Mouse (Mus musculus) neural tube, embryonic 11.5 days (tissue): ENCODE data around the gene Sebox. TPM values are rescaled to one million over a fixed set of nuclear protein-coding genes. Genes with fewer than 3 reads are reported as not detected.
A peak's percentile ranks its signal among the peaks of the same experiment; 100 is the strongest.

Experiments used
- ATAC-seq: fragments of 200-750 bp; cut with Nextera tagmentation; 2 replicates; pipeline ENCODE4 v1.8.0; 2017; ENCODE audit warnings: moderate number of reproducible peaks, mild to moderate bottlenecking, moderate TSS enrichment, moderate library complexity; ENCODE audit not compliant: insufficient read depth, low FRiP score, low TSS enrichment
- DNase-seq: peaks from one replicate; pipeline ENCODE4 v3.0.0-alpha.2; 2015; ENCODE audit warnings: low spot score
- H3K27ac ChIP-seq: fragments of 300-500 bp; sonication (generic); 2 replicates; pipeline ENCODE4 v1.5.1; 2014; ENCODE audit warnings: low read depth, mild to moderate bottlenecking, low read length
- H3K27me3 ChIP-seq: fragments of 300-500 bp; sonication (generic); 2 replicates; pipeline ENCODE4 v1.6.1; 2014; ENCODE audit warnings: mild to moderate bottlenecking, low read length, mixed read lengths; ENCODE audit not compliant: control insufficient read depth, insufficient read depth
- H3K36me3 ChIP-seq: fragments of 300-500 bp; sonication (generic); 2 replicates; pipeline ENCODE4 v1.6.1; 2014; ENCODE audit warnings: mild to moderate bottlenecking, low read length, moderate library complexity, mixed read lengths; ENCODE audit not compliant: control insufficient read depth, insufficient read depth
- H3K4me1 ChIP-seq: fragments of 300-500 bp; sonication (generic); 2 replicates; pipeline ENCODE4 v1.6.1; 2014; ENCODE audit warnings: low read length, mixed read lengths; ENCODE audit not compliant: control insufficient read depth, insufficient read depth
- H3K4me2 ChIP-seq: fragments of 300-500 bp; sonication (generic); 2 replicates; pipeline ENCODE4 v1.6.1; 2014; ENCODE audit warnings: low read depth, mild to moderate bottlenecking, moderate library complexity
- H3K4me3 ChIP-seq: fragments of 300-500 bp; sonication (generic); 2 replicates; pipeline ENCODE4 v1.5.1; 2014; ENCODE audit warnings: low read depth, low read length
- H3K9ac ChIP-seq: fragments of 300-500 bp; sonication (generic); 2 replicates; pipeline ENCODE4 v1.6.1; 2014; ENCODE audit warnings: mild to moderate bottlenecking, low read length
- H3K9me3 ChIP-seq: fragments of 300-500 bp; sonication (generic); 2 replicates; pipeline ENCODE4 v1.6.1; 2016; ENCODE audit warnings: low read length; ENCODE audit not compliant: control insufficient read depth
- WGBS: fragments of 180-500 bp; shearing (Covaris S2); extraction: QIAGEN DNeasy Blood & Tissue Kit; methylation state at CpG from one replicate; pipeline ENCODE4 v1.1.7; 2014; 5-methylcytosine and 5-hydroxymethylcytosine counted together
- polyA plus RNA-seq: library from polyadenylated mRNA; unstranded; fragments of >200 nt; fragmentation: Nextera tagmentation; extraction: Ambion mirVana; gene quantifications from 2 replicates; pipeline ENCODE4 v1.2.1, GENCODE M21; 2014

Gene Sebox
- polyA plus RNA-seq, 1 experiment from 2014 or later = not detected

- ATAC-seq = no peak
Observed at GRCm38 (mm10) chr11:78488168-78488567, 15.1 kb upstream of the Sebox start.

GRCm38 (mm10) chr11:78490781-78491241, 12.4 kb upstream of the Sebox start:
- no peaks in the 10 kb centered on the region for H3K4me1 ChIP-seq
- DNase-seq = peak; percentile 76
- H3K4me2 ChIP-seq = peak overlapping the region; percentile 42
- peak; percentile 38; the same call in 1 of the 2 replicates for ATAC-seq
- no peak overlapping the region for H3K27ac ChIP-seq
- H3K9ac ChIP-seq = peak overlapping the region; percentile 6
- 9% methylated on average over 47 of the region's 48 CpGs for WGBS
- no peaks in the 10 kb centered on the region for H3K9me3 ChIP-seq
- H3K4me3 ChIP-seq = peak overlapping the region; percentile 24
- H3K36me3 ChIP-seq = no peaks in the 10 kb centered on the region
- peaks cover 59% of the 10 kb centered on the region for H3K27me3 ChIP-seq

More at GRCm38 (mm10) chr11:78488168-78488567, 15.1 kb upstream of the Sebox start:
- H3K4me3 ChIP-seq = no peak overlapping the region
- H3K27me3 ChIP-seq = peaks cover 47% of the 10 kb centered on the region
- H3K36me3 ChIP-seq = no peaks in the 10 kb centered on the region
- no peak overlapping the region for H3K9ac ChIP-seq
- no peak overlapping the region for H3K27ac ChIP-seq
- H3K9me3 ChIP-seq = no peaks in the 10 kb centered on the region
- no peaks in the 10 kb centered on the region for H3K4me1 ChIP-seq
- 5% methylated on average over 8 of the region's 8 CpGs for WGBS
- H3K4me2 ChIP-seq = no peak overlapping the region
- DNase-seq = peak; percentile 82

DNA sequence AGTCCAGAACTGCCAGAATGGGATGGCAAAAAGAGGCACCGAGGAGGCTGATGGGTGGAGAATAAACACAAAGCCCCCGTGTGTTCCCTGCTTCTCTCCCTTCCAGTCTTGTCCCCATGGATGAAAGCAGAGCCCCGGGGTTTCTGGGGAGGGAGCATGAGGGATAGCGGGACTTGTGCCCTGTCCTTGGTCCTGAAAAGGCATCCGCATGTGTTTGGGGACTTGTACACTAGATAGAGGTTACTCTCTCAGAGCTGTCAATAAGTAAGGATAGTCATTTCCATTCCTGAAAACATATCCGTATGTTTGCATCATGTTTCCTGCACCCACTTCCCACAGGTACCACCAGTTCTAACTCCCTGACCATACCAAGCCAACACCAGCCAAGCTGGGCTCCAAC, 7.3 kb upstream of the Sebox start:
- Histone ChIP-seq H3K27me3 (peaks cover 28% of the 10 kb centered on the region), H3K4me1 (peaks cover 9% of the 10 kb centered on the region; the same call in 1 of the 2 replicates)

DNA sequence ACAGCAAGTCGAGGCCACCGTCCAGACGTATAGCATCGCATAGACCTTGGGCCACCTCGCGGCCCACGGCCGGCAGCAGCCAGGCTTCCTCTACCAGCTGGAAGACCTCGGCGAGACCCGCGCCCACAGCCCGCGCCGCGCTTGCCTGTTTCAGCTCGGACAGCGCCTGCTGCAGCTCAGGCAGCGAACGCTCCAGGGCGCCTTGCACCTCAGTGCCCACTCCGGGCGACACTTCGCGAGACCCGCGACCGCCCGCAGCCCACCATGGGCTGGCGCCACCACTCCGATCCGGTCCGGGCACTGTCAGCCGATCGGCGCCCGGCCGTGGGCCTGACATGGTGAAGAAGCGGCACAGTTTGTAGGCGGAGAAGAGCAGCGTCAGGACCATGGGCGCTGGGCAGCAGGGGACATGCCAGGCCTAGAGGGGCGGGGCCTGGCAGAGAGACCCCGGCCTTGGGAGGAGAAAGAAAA, 6.1 kb upstream of the Sebox start:
- ATAC-seq = peak; percentile 77
- H3K27ac ChIP-seq = peak overlapping the region; percentile 51

More for the DNA sequence above, 7.3 kb upstream of the Sebox start:
- H3K27ac ChIP-seq = no peak overlapping the region
- H3K36me3 ChIP-seq = no peaks in the 10 kb centered on the region
- no peaks in the 10 kb centered on the region for H3K9me3 ChIP-seq
- no peak overlapping the region; the same call in 1 of the 2 replicates for H3K4me3 ChIP-seq
- ATAC-seq (no peak), DNase-seq (peak; percentile 55)
- peak overlapping the region; percentile 97 for H3K4me2 ChIP-seq
- WGBS = 7% methylated on average over 6 of the region's 6 CpGs
- no peak overlapping the region for H3K9ac ChIP-seq

DNA sequence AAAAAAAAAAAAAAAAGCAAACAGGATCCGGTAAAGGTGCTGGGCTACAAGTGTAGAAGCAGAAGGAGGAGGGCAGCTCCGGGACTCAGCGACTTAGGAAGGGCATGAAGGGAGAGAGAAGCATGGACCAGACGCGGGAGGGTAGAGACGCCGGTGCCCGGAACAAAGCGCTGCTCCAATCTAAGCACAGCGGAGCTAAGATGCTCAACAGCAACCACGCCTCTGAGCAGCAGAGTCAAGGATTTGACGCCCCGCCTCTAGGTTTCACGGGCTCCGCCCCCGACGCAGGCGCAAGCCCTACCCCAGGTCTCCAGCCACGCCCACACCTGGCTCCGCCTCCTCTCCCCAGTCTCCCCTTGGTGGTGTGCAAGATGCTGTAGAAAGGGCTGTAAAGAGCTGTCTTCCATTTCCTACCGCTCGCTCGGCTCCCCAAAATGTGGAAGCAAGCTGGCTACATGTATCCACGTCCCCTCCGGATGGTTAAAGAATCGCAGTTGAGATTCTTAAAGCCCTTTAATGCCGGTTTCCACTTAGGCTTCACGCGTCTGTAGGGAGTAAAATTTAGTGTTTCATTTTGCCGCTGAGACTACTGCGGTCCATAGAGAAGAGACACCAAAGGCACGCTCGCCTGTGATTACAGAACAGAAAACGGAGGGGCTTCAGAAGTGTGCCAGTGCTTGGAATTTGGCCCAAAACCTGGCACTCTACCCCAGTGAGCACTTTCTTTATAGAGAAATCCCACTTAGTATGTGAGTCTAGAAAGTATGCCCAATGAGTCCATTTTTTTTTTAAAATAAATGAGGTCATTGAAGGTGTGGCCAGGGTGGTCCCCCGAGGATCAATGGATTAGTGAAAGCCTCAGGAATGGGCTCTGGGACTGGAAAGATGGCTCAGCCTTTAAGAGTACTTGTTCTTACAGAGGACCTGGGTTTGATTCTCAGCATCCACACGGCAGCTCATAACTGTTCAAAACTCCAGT, 5.4 kb upstream of the Sebox start, which contains the start of gene Sarm1:
Gene Sarm1, minus strand, starts transcription at position 211 of the 979 bp plus-strand sequence.
- DNase-seq = peak; percentile 98

More for the DNA sequence above, 6.1 kb upstream of the Sebox start:
- peaks cover 9% of the 10 kb centered on the region; the same call in 1 of the 2 replicates for H3K4me1 ChIP-seq
- H3K9ac ChIP-seq = peak overlapping the region; percentile 69
- no peaks in the 10 kb centered on the region for H3K9me3 ChIP-seq
- H3K4me3 ChIP-seq = peak overlapping the region; percentile 76
- DNase-seq = peak; percentile 56
- no peaks in the 10 kb centered on the region for H3K36me3 ChIP-seq
- peaks cover 19% of the 10 kb centered on the region for H3K27me3 ChIP-seq
- under 1% methylated on average over 44 of the region's 44 CpGs for WGBS
- peak overlapping the region; percentile 97 for H3K4me2 ChIP-seq

DNA sequence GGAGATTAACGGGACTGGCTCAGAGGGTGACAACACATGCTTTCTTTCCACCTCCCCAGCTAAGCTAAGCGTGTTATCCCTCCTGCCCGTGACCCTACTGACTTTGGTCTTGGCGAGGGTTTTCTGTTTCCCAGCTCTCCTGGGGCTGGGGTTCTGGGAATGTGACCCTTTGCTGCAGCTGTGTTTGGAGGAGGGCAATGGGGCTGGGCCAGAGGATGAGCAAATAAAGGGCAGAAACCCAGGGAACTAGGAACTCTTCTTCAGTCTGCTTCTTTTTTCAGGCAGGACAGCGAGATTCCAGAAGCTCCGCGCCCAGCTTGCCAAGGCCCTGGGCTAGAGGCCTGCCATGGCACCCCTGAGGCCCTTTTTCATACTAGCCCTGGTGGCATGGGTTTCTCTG, 4.2 kb upstream of the Sebox start, which contains the start of gene Vtn:
Gene Vtn, plus strand, starts transcription at position 88 of the 400 bp plus-strand sequence.
- H3K4me3 ChIP-seq = peak within 1 kb of the TSS; percentile 76
- ATAC-seq = no peak
- H3K27me3 ChIP-seq = peaks cover 19% of the 10 kb centered on the region
- peak within 1 kb of the TSS; percentile 97 for H3K4me2 ChIP-seq
- H3K9me3 ChIP-seq = no peaks in the 10 kb centered on the region
- H3K27ac ChIP-seq = peak within 1 kb of the TSS; percentile 51
- no peaks in the 10 kb centered on the region for H3K36me3 ChIP-seq
- DNase-seq = no peak
- peaks cover 9% of the 10 kb centered on the region; the same call in 1 of the 2 replicates for H3K4me1 ChIP-seq
- peak within 1 kb of the TSS; percentile 69 for H3K9ac ChIP-seq
- 54% methylated on average over 7 of the region's 7 CpGs for whole genome bisulfite sequencing

More for the DNA sequence above, 5.4 kb upstream of the Sebox start, which contains the start of gene Sarm1:
- 3% methylated on average over 35 of the region's 36 CpGs for WGBS
- peak within 1 kb of the TSS; percentile 69 for H3K9ac ChIP-seq
- H3K9me3 ChIP-seq = no peaks in the 10 kb centered on the region
- H3K4me2 ChIP-seq = peak within 1 kb of the TSS; percentile 97
- H3K4me1 ChIP-seq = peaks cover 9% of the 10 kb centered on the region; the same call in 1 of the 2 replicates
- H3K4me3 ChIP-seq = peak within 1 kb of the TSS; percentile 76
- ATAC-seq = peak; percentile 96
- peak within 1 kb of the TSS; percentile 51 for H3K27ac ChIP-seq
- peaks cover 19% of the 10 kb centered on the region for H3K27me3 ChIP-seq
- H3K36me3 ChIP-seq = no peaks in the 10 kb centered on the region

GRCm38 (mm10) chr11:78499543-78499942, 3.7 kb upstream of the Sebox start:
- peaks cover 9% of the 10 kb centered on the region; the same call in 1 of the 2 replicates for H3K4me1 ChIP-seq

DNA sequence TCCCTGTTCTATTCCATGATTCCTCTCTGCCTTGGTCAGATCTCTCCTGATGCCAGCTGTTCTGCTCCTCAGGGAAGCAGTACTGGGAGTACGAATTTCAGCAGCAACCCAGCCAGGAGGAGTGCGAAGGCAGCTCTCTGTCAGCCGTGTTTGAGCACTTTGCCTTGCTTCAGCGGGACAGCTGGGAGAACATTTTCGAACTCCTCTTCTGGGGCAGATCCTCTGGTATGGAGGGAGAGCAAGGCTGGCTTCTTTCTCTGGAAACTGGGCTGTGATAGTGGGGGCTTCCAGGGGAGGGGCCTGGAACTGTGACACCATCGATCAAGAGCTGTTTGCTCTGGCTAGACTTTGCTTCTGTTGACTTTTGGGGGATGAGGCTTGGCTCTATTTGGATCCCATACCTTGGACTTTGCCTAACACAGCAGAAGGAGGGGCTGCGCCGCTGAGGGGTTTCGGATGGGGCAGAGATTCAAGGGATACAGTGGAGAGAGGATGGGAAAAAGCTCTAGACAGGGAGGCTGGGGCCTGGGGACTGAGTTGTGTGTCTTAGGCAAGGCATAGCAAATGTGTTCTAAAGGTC, 2.5 kb upstream of the Sebox start:
- ATAC-seq = no peak
- H3K9ac ChIP-seq = no peak overlapping the region
- peaks cover 8% of the 10 kb centered on the region for H3K27me3 ChIP-seq
- DNase-seq = no peak
- H3K27ac ChIP-seq = no peak overlapping the region
- H3K4me2 ChIP-seq = no peak overlapping the region
- no peak overlapping the region for H3K4me3 ChIP-seq
- WGBS = 81% methylated on average over 9 of the region's 9 CpGs
- no peaks in the 10 kb centered on the region for H3K36me3 ChIP-seq
- peaks cover 9% of the 10 kb centered on the region; the same call in 1 of the 2 replicates for H3K4me1 ChIP-seq
- H3K9me3 ChIP-seq = no peaks in the 10 kb centered on the region

More at GRCm38 (mm10) chr11:78499543-78499942, 3.7 kb upstream of the Sebox start:
- DNase-seq = no peak
- WGBS = 56% methylated on average over 16 of the region's 16 CpGs
- H3K9ac ChIP-seq = no peak overlapping the region; the same call in 1 of the 2 replicates
- no peak overlapping the region for H3K4me2 ChIP-seq
- peak overlapping the region; percentile 10; the same call in 1 of the 2 replicates for H3K4me3 ChIP-seq
- H3K9me3 ChIP-seq = no peaks in the 10 kb centered on the region
- no peak overlapping the region for H3K27ac ChIP-seq
- H3K36me3 ChIP-seq = no peaks in the 10 kb centered on the region
- ATAC-seq = no peak
- peaks cover 14% of the 10 kb centered on the region for H3K27me3 ChIP-seq
